Mouse (Mus musculus) CH12.LX (cell line): ENCODE measurements around the gene Hist1h1d. TPM values are rescaled to one million over a fixed set of nuclear protein-coding genes. Genes with fewer than 3 reads are reported as not detected.

ENCODE experiments used
- DNase-seq: peaks from one replicate; pipeline ENCODE4 v3.0.0-alpha.2; 2013; ENCODE audit errors: extremely low read depth
- H3K27ac ChIP-seq: 2 replicates; pipeline ENCODE4 v1.5.1; 2012; ENCODE audit warnings: low read depth, mild to moderate bottlenecking, control low read depth, moderate library complexity; ENCODE audit not compliant: insufficient read depth
- H3K27me3 ChIP-seq: replicated peaks from 2 replicates; pipeline ENCODE3; 2012; ENCODE audit warnings: inconsistent platforms
- H3K36me3 ChIP-seq, 2 experiments: replicated peaks in 1 of 2; 2 replicates each; pipeline versions ENCODE3 to v1.6.1; 2012; ENCODE audit warnings: inconsistent platforms in 1 of 2, low read length in 1 of 2, mild to moderate bottlenecking in 1 of 2, mixed read lengths in 1 of 2, moderate library complexity in 1 of 2; ENCODE audit not compliant: control insufficient read depth in 1 of 2, insufficient read depth in 1 of 2
- H3K4me1 ChIP-seq, 2 experiments: 2 replicates each; pipeline ENCODE4 v1.6.1; 2012; ENCODE audit warnings: inconsistent platforms in 1 of 2, moderate library complexity in 1 of 2; ENCODE audit not compliant: insufficient read depth in 2 of 2, control insufficient read depth in 1 of 2
- H3K4me2 ChIP-seq: 2 replicates; pipeline ENCODE4 v1.6.1; 2012; ENCODE audit warnings: low read depth, mild to moderate bottlenecking, control low read depth; ENCODE audit not compliant: poor library complexity, insufficient read depth, severe bottlenecking
- H3K4me3 ChIP-seq, 3 experiments: fragments of 150-350 bp in 1 of 3; sonication (generic) in 1 of 3; replicated peaks in 1 of 3; 2 replicates each; pipeline versions ENCODE3 to v1.5.1; 2011 to 2012; ENCODE audit warnings: low read depth in 2 of 3, low read length in 2 of 3, mild to moderate bottlenecking in 2 of 3, moderate library complexity in 2 of 3, control low read depth in 1 of 3, improper control_type of control experiment in 1 of 3, inconsistent platforms in 1 of 3, mixed read lengths in 1 of 3; ENCODE audit not compliant: poor library complexity in 1 of 3
- H3K79me2 ChIP-seq: replicated peaks from 2 replicates; pipeline ENCODE4 v1.6.1; 2012; ENCODE audit warnings: mild to moderate bottlenecking, moderate library complexity; ENCODE audit not compliant: control insufficient read depth, poor library complexity, insufficient read depth, severe bottlenecking; ENCODE audit errors: extremely low read depth
- H3K9ac ChIP-seq: 2 replicates; pipeline ENCODE4 v1.6.1; 2012; ENCODE audit warnings: low read depth, mild to moderate bottlenecking, control low read depth, moderate library complexity; ENCODE audit not compliant: insufficient read depth
- H3K9me3 ChIP-seq: replicated peaks from 2 replicates; pipeline ENCODE3; 2012; ENCODE audit warnings: low read length, inconsistent platforms, mixed read lengths
- CHD2 ChIP-seq: IDR thresholded peaks from 2 replicates; pipeline ENCODE4 v1.6.1; 2011; ENCODE audit warnings: low read length, improper control_type of control experiment
- E2F4 ChIP-seq: IDR thresholded peaks from 2 replicates; pipeline ENCODE4 v1.6.1; 2011; ENCODE audit warnings: low read depth, low read length, improper control_type of control experiment; ENCODE audit not compliant: insufficient replicate concordance
- EP300 ChIP-seq: IDR thresholded peaks from 2 replicates; pipeline ENCODE4 v1.6.1; 2011; ENCODE audit warnings: low read length, improper control_type of control experiment
- JUN ChIP-seq: IDR thresholded peaks from 2 replicates; pipeline ENCODE4 v1.6.1; 2011; ENCODE audit warnings: low read depth, mild to moderate bottlenecking, low read length, improper control_type of control experiment, moderate library complexity; ENCODE audit not compliant: insufficient read depth
- KAT2A ChIP-seq: IDR thresholded peaks from 2 replicates; pipeline ENCODE4 v1.6.1; 2012; ENCODE audit warnings: low read length, improper control_type of control experiment, inconsistent platforms; ENCODE audit not compliant: insufficient replicate concordance
- MAZ ChIP-seq: IDR thresholded peaks from 2 replicates; pipeline ENCODE4 v1.6.1; 2012; ENCODE audit warnings: low read depth, mild to moderate bottlenecking, inconsistent platforms, low read length, improper control_type of control experiment, moderate library complexity
- PAX5 ChIP-seq: IDR thresholded peaks from 2 replicates; pipeline ENCODE4 v1.6.1; 2012; ENCODE audit warnings: low read length, inconsistent platforms, mixed read lengths
- POLR2A ChIP-seq: IDR thresholded peaks from 2 replicates; pipeline ENCODE4 v1.6.1; 2011; ENCODE audit warnings: low read depth, mild to moderate bottlenecking, improper control_type of control experiment, low read length
- SIN3A ChIP-seq: IDR thresholded peaks from 2 replicates; pipeline ENCODE4 v1.6.1; 2012; ENCODE audit warnings: low read length, improper control_type of control experiment, inconsistent platforms
- SMC3 ChIP-seq: IDR thresholded peaks from 2 replicates; pipeline ENCODE4 v1.6.1; 2011; ENCODE audit warnings: low read depth, low read length, improper control_type of control experiment
- TCF12 ChIP-seq: IDR thresholded peaks from 2 replicates; pipeline ENCODE4 v1.6.1; 2014; ENCODE audit warnings: low read depth, mild to moderate bottlenecking, inconsistent platforms, low read length, improper control_type of control experiment
- UBTF ChIP-seq: IDR thresholded peaks from 2 replicates; pipeline ENCODE4 v1.6.1; 2012; ENCODE audit warnings: low read depth, mild to moderate bottlenecking, inconsistent platforms, low read length, improper control_type of control experiment, moderate library complexity
- USF2 ChIP-seq: conservative IDR thresholded peaks from 2 replicates; pipeline ENCODE4 v1.6.1; 2011; ENCODE audit warnings: low read depth, low read length, improper control_type of control experiment
- ZMIZ1 ChIP-seq: IDR thresholded peaks from 2 replicates; pipeline ENCODE4 v1.6.1; 2012; ENCODE audit warnings: low read depth, mild to moderate bottlenecking, inconsistent platforms, low read length, improper control_type of control experiment
- ZNF384 ChIP-seq: IDR thresholded peaks from 2 replicates; pipeline ENCODE4 v1.6.1; 2012; ENCODE audit warnings: low read depth, low read length, improper control_type of control experiment, inconsistent platforms
- dilution Hi-C: fragments of 300-500 bp; cut with MboI; formaldehyde crosslinking; loops from 2 replicates; pipeline ENCODE4 v1.14.3; 2020; ENCODE audit warnings: low sequenced_read_pairs; ENCODE audit not compliant: extremely low pct_unique_long_range_greater_than_20kb, extremely low pct_ligation_motif_present
- in situ Hi-C: fragments of 300-500 bp; cut with MboI; formaldehyde crosslinking; loops from 3 replicates; pipeline ENCODE4 v1.14.3; 2019; ENCODE audit warnings: low sequenced_read_pairs, low pct_ligation_motif_present, low pct_unique_long_range_greater_than_20kb, mixed read lengths
- polyA plus RNA-seq: library from polyadenylated mRNA; unstranded; fragments of >175 nt; gene quantifications from 2 replicates; pipeline ENCODE4 v1.2.1, GENCODE M21; 2012; ENCODE audit warnings: low read depth; ENCODE audit not compliant: insufficient read length
- total RNA-seq, 2 experiments: library from RNA; depleted of rRNA; stranded (reverse); fragments of 300-350 nt in 1 of 2; fragments of >200 nt in 1 of 2; gene quantifications; 2 replicates each; pipeline ENCODE4 v1.2.3; 2012 to 2014

The Hist1h1d gene
- total and polyA plus RNA-seq, 3 experiments: 0.14 to 112 (median 2.3) TPM

DNA sequence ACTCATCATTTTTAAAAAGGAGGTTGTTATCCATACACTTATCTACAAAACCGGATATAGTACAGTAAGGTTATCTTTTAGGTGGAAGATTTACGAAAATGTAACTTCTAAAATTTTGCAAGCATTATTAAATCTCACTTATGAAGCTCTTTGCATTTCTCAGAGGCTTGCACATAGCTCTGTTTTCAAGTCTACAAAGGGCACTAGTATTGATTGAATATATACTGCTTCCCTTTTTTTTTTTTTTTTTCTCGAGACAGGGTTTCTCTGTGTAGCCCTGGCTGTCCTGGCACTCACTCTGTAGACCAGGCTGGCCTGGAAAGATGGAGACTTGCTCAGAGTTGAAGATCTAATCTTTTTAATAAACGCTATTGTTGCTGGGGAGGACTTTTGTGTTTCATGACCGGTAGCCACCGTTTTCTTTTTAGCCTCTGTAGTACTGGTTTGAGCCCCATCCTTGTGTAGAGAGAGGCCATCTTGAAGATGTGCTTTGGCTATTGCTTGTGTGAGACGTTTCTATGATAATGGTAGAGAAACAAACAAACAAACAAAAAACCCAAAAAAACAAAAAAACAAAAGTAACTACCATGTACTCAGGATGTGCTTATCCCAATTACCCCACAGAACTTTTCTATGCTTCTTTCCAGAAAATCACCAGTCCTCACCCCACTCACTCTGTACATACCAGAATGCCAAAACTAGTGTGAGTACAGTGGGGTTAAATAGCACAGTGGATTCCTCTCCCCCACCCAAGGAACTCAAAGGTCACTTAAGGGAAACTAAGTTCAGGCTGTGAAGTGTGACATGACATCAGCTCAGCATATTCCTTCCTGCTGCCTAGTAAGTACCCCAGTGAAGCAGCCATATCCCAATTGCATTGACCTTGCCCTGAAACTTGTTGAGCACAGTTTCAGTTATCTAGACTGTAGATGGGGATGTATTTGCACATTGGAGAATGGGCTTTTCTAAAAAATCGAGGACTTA lies 839 bp upstream of the Hist1h1d start:
- dilution Hi-C loops: no loop called here
- Histone ChIP-seq H3K9me3 (no peaks in the 10 kb centered on the region), H3K27me3 (no peaks in the 10 kb centered on the region), H3K4me1 (peaks cover 4 to 25% of the 10 kb centered on the region in 2 experiments; a peak in 3 of 4 replicates), H3K79me2 (no peaks in the 10 kb centered on the region), H3K4me2 (peak overlapping the region; percentile 51), H3K36me3 (no peaks in the 10 kb centered on the region), H3K27ac (peak overlapping the region; percentile 98), H3K9ac (peak overlapping the region; percentile 65), H3K4me3 (peak overlapping the region in 1 of 3 experiments; percentile 5)
- TF ChIP-seq PAX5: no peak
- TF ChIP-seq EP300: peak; percentile 36; the same call in 1 of the 2 replicates
- peak; percentile 91 for TF ChIP-seq ZNF384
- in situ Hi-C loops: loop anchor here (25.0 kb wide), 1 partner anchor 1815 kb away; the partner anchor contains the start of gene Hist1h4j
- no peak for DNase-seq

GRCm38 (mm10) chr13:23554393-23554792 lies 1.3 kb downstream of the Hist1h1d start:
- dilution Hi-C loops (no loop called here), in situ Hi-C loops (loop anchor here (25.0 kb wide), 1 partner anchor 1817 kb away; the partner anchor contains the start of gene Hist1h4j)
- H3K9ac ChIP-seq: peak overlapping the region; percentile 73
- no peaks in the 10 kb centered on the region for H3K36me3 ChIP-seq
- no peaks in the 10 kb centered on the region for H3K9me3 ChIP-seq
- TF ChIP-seq USF2: no peak
- TF ChIP-seq MAZ: no peak
- TF ChIP-seq ZMIZ1: no peak
- no peak for TF ChIP-seq SMC3
- TF ChIP-seq UBTF: no peak
- no peak for TF ChIP-seq CHD2
- TF ChIP-seq POLR2A: no peak
- no peak for TF ChIP-seq SIN3A
- TF ChIP-seq TCF12: no peak
- TF ChIP-seq E2F4: no peak
- no peak for TF ChIP-seq JUN
- TF ChIP-seq ZNF384: no peak
- TF ChIP-seq KAT2A: no peak
- DNase-seq: no peak
- peak overlapping the region; percentile 65 for H3K4me2 ChIP-seq
- no peak overlapping the region for H3K4me3 ChIP-seq
- peak overlapping the region; percentile 52; the same call in 1 of the 2 replicates for H3K27ac ChIP-seq
- H3K79me2 ChIP-seq: no peaks in the 10 kb centered on the region
- H3K27me3 ChIP-seq: no peaks in the 10 kb centered on the region
- H3K4me1 ChIP-seq: peaks cover 4 to 28% of the 10 kb centered on the region in 2 experiments; a peak in 3 of 4 replicates
